Mouse (Mus musculus) olfactory bulb, adult 2 months (tissue): ENCODE measurements around the gene Adgrf3. TPM values are rescaled to one million over a fixed set of nuclear protein-coding genes. Genes with fewer than 3 reads are reported as not detected.
A peak's percentile ranks its signal among the peaks of the same experiment; 100 is the strongest.
"Not testable (repeated sequence)": the region's sequence is repeated elsewhere in the genome, so short reads cannot be mapped to it uniquely, and the experiment has no call there.

Experiments
- H3K27ac ChIP-seq: fragments of 200-500 bp; 2 replicates; pipeline ENCODE4 v1.5.1; 2012; ENCODE audit warnings: low read depth, low read length; ENCODE audit not compliant: insufficient read depth
- H3K4me1 ChIP-seq: fragments of 200-500 bp; 2 replicates; pipeline ENCODE4 v1.6.1; 2012; ENCODE audit warnings: low read length; ENCODE audit not compliant: control insufficient read depth, insufficient read depth
- H3K4me3 ChIP-seq: fragments of 200-500 bp; 2 replicates; pipeline ENCODE4 v1.5.1; 2012; ENCODE audit warnings: mild to moderate bottlenecking, low read depth, low read length, moderate library complexity; ENCODE audit not compliant: insufficient read depth
- CTCF ChIP-seq: fragments of 200-500 bp; IDR thresholded peaks from 2 replicates; pipeline ENCODE4 v1.5.1; 2012; ENCODE audit warnings: low read depth, mild to moderate bottlenecking, low read length, moderate library complexity; ENCODE audit not compliant: insufficient read depth
- POLR2A ChIP-seq: fragments of 200-500 bp; IDR thresholded peaks from 2 replicates; pipeline ENCODE4 v1.6.1; 2012; ENCODE audit warnings: mild to moderate bottlenecking, low read depth, low read length, moderate library complexity; ENCODE audit not compliant: insufficient read depth
- WGBS: fragments of 180-500 bp; shearing (Covaris S2); methylation state at CpG from one replicate; pipeline ENCODE4 v1.1.7; 2018; 5-methylcytosine and 5-hydroxymethylcytosine counted together
- polyA plus RNA-seq: library from polyadenylated mRNA; stranded (reverse); fragments of >200 nt; gene quantifications from 2 replicates; pipeline ENCODE4 v1.2.4, GENCODE M21; 2012; ENCODE audit warnings: low replicate concordance; ENCODE audit not compliant: missing spikeins, insufficient read depth, insufficient read length

Gene Adgrf3
- polyA plus RNA-seq, 1 experiment, result not detected

DNA sequence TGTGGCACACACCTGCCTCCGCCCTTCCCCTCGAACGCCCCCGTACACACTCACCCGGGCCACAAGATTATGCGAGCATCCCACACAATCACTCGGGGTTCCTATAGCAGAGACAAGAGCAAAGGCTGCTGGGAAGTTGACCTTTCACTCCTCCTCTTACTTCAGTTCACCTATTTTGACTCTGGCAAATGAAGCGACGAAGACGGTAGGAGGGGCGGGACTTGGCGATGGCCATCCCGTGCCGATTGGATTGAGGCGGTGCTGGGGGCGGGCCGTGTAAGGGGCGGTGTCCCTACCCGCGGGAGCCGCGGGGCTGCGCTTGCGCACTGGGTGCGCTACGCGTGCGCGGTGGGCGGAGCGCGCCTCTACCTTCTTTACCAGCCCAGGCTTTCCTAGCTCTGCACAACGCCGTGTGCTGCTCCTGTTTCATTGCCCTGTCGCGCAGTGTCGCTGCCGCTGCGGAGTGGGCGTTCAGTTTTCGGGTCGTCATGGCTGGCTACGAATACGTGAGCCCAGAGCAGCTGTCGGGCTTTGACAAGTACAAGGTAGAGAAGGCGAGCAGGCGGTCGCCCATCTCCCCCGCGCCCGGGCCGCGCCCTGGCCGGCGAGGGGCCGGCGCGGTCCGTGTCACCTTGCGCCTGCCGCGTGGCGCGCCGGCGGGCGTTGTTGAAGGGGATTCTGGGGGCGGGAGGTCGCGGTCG, 26.9 kb upstream of the Adgrf3 start, which contains the start of gene Selenoi:
Gene Selenoi (plus strand): TSS at position 311 of the 701 bp plus-strand sequence.
- TF ChIP-seq POLR2A (peak; percentile 68; the same call in 1 of the 2 replicates), CTCF (no peak)
- Histone ChIP-seq H3K4me3 (peak within 1 kb of the TSS; percentile 98), H3K27ac (peak within 1 kb of the TSS; percentile 88), H3K4me1 (0 out of 2 replicates have a peak, but pooled peaks cover 2% of the 10 kb centered on the region)
- under 1% methylated on average over 71 of the region's 71 CpGs for WGBS

DNA sequence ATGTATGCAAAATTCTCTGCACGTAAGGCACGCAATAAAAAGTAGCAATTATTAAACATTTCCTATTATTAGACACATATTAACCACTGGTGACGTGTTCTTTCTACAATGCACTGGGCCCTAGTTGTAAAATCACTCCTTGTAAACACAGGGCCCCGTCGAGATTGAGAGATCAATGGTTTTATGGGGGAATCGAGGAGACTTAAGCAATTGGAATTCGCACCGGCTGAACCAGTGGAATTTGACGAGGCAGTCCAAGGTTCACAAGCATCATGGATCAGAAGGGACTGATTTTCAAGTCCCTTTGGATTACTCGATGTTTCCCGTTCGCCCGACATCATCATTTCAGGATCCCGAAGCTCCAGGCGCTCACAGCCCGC, 26.4 kb upstream of the Adgrf3 start:
- Histone ChIP-seq H3K27ac (peak overlapping the region; percentile 67), H3K4me3 (peak overlapping the region; percentile 98), H3K4me1 (0 out of 2 replicates have a peak, but pooled peaks cover 2% of the 10 kb centered on the region)
- TF ChIP-seq CTCF (no peak), POLR2A (no peak)
- WGBS, result 6% methylated on average over 16 of the region's 16 CpGs

DNA sequence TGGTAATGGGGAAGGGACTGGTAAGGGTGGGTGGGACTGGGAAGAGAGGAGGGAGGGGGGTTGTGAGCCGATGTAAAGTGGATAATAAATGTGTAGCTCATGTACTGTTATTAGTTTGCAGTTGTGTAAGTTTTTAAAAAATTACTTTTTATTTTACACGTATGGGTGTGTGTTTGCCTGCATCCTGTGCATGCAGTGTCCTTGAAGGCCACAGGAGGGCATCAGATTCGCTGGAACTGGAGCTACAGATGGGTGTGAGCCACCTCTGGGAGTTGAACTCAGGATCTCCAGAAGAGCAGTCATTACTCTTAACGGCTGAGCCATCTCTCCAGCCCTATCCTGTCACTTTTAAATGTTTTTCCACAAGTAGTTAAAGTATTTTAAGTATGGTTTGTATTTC, 25.4 kb upstream of the Adgrf3 start:
- WGBS, result 62% methylated on average over 4 of the region's 4 CpGs
- peak; percentile 42; the same call in 1 of the 2 replicates for TF ChIP-seq CTCF
- no peak for TF ChIP-seq POLR2A
- H3K4me1 ChIP-seq, result 0 out of 2 replicates have a peak, but pooled peaks cover 2% of the 10 kb centered on the region
- no peak overlapping the region for H3K27ac ChIP-seq
- no peak overlapping the region for H3K4me3 ChIP-seq

DNA sequence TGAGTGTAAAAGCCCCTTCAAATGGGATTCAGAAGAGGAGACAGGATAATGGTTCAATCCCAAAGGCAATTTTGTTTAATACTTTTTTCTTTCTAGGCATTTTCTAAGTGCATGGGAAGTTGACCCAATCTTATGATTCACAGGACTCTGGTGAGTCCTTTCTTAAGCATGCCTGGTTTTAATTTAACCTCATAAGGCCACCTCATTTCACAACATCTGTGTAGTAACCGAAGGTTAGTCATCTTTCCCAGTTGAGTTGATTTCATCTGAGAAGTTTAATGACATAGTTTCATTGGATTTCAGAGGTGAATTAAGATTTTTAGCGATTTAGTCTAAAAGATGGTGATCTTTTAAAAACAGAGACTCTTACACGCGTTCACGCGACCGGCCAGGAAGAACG, 17.2 kb upstream of the Adgrf3 start:
- no peaks in the 10 kb centered on the region for H3K4me1 ChIP-seq
- WGBS, result 97% methylated on average over 8 of the region's 8 CpGs
- H3K4me3 ChIP-seq, result no peak overlapping the region
- no peak for TF ChIP-seq CTCF
- no peak for TF ChIP-seq POLR2A
- H3K27ac ChIP-seq, result no peak overlapping the region

DNA sequence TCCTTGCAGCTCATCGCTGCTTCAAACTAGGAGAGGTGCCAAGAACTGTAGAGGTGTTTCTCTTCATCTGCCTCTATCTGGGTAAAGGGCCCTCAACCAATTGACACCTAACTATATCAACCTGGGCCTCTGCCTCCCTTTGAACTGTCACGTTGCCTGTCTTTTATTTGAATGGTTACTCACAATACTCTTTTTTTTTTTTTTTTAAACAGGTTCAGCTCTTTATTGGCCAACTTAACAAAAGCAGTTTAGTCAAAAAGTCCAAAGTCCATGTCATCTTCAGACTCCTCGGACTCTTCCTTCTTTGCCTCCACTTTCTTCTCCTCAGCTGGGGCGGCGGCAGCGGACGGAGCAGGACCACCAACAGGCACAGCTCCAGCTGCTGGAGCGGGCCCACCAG, 15.1 kb upstream of the Adgrf3 start:
- Histone ChIP-seq H3K4me1 (no peaks in the 10 kb centered on the region), H3K27ac (no peak overlapping the region), H3K4me3 (no peak overlapping the region)
- 86% methylated on average over 8 of the region's 8 CpGs for WGBS
- no peak for TF ChIP-seq POLR2A
- TF ChIP-seq CTCF, result no peak

DNA sequence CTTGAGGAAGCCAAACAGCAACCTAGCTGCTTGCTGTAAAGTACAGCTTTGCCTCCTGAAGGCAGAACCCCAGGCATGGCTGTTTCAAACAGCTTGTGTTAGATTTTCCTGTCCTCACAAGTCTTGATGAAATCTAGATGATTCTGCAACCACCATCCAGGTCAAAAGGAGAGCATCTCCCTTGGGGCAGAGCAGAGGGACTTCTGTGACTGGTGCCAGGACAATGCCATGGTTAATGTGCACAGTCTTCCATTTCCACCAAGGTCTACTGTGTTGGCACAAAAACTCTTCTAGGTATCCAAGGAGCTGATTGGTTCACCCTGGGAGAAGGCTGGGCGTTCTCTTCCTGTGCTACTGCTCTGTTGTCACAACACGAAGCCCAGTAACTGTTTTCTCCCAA, 14.2 kb upstream of the Adgrf3 start:
- H3K4me3 ChIP-seq, result no peak overlapping the region
- 84% methylated on average over 2 of the region's 2 CpGs for WGBS
- no peak overlapping the region for H3K27ac ChIP-seq
- H3K4me1 ChIP-seq, result no peaks in the 10 kb centered on the region
- TF ChIP-seq POLR2A (no peak), CTCF (no peak)

DNA sequence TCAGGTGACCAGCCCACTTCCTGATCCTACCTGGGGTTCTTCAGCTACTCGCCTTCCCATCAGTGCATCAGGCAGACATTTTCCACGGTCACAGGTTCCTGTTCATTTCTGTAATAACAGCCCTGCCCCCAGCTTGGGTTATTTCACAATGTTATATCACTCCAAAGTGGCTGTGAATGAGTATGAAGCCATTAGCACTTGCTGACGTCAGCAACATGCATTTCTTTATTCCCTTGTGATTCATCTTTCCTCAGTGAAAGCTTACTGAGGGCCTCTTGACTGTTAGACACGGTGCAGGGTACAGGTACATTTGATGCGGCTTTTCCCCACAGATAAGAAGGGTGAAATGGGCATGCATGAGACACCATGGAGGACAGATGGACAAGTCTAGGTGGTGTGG, 10.4 kb upstream of the Adgrf3 start:
- Histone ChIP-seq H3K4me3 (no peak overlapping the region), H3K4me1 (no peaks in the 10 kb centered on the region), H3K27ac (no peak overlapping the region)
- TF ChIP-seq CTCF, result no peak
- no peak for TF ChIP-seq POLR2A
- 77% methylated on average over 5 of the region's 5 CpGs for WGBS

DNA sequence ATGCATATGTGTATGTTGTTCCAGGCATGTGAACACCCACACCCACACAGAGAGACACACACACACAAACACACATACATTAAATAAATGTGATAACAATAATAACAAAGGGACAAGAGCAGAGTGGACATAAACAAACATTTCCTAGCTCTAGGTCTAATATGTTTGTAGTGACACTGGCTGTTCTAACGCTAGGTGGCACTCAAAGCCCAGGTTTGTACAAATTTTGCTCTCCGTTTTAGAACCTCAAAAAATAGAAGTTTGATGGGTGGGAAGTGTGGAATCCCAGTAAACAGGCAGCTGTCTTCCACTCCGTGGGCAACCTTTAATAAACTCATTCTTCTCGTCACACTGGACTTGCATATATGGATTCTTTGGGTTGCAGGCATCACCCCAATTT, 9.4 kb upstream of the Adgrf3 start:
- H3K4me3 ChIP-seq, result no peak overlapping the region
- H3K27ac ChIP-seq, result no peak overlapping the region
- no peak for TF ChIP-seq POLR2A
- no peak for TF ChIP-seq CTCF
- WGBS, result 9% methylated on average over 4 of the region's 4 CpGs
- H3K4me1 ChIP-seq, result no peaks in the 10 kb centered on the region

DNA sequence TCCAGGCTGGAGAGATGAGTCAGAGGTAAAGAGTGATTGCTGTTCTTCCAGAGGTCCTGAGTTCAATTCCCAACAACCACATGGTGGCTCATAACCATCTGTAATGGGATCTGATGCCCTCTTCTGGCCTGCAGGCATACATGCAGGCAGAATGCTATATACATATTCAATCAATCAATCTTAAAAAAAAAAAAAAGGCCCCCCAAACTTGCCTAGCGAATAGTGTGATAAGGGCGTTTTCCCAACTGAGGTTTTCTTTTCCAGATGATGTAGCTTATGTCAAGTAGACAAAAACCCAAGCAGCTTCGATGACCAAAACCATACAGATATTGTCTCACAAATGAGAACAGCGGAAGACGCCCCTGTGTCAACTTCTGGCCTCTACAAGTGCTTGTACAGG, 5.2 kb upstream of the Adgrf3 start:
- H3K27ac ChIP-seq, H3K4me1 ChIP-seq, H3K4me3 ChIP-seq: not testable (repeated sequence)
- WGBS, result 94% methylated on average over 5 of the region's 5 CpGs
